Mouse (Mus musculus): ENCODE measurements at regions not wholly inside any gene's neighbourhood (a gene's known extent, or its start where the extent isn't known, plus 50 kb on each side); places are given as distances from the start of the nearest gene placed in this dataset.

DNA sequence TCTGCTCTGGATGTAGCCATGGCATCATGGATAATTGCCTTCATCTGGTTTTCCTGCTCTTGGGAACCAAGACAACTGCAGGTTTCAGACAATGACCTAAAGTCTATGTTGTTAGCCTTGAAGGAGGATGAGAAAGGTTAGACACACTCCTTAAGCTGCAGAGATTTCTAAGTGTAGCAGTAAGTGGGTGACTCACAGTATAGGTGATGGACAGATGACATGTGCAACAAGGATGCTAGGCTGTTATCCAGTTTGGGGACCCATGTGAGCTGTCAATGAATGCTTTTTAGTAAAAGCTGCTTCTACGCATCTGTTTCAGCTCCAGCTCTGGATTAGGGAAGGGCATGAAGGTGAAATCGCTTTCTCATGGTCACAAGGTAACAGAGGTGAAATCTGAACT is 1159.7 kb upstream of the A1bg start:
- Histone ChIP-seq H3K27me3 (ENCODE audit: control insufficient read depth, insufficient read depth, insufficient read length) (no peaks in the 10 kb centered on the region), H3K4me3 (no peak overlapping the region), H3K4me2 (ENCODE audit: low read depth) (no peak overlapping the region), H3K36me3 (ENCODE audit: control insufficient read depth, insufficient read depth) (no peaks in the 10 kb centered on the region), H3K79me2 (ENCODE audit: control insufficient read depth, insufficient read depth) (peaks cover 76% of the 10 kb centered on the region), H3ac (ENCODE audit: control insufficient read depth, insufficient read length) (no peak overlapping the region)
- TF ChIP-seq USF1 (IDR thresholded peaks at IDR 0.05; ENCODE audit: low read depth), result no peak
- TF ChIP-seq MYOD1 (IDR thresholded peaks at IDR 0.05; ENCODE audit: control insufficient read depth in 1 of 3, insufficient read length in 2 of 3, low read depth in 2 of 3), result peak; percentile 55 to 92 (median 80)
- no peak for TF ChIP-seq POLR2A (IDR thresholded peaks at IDR 0.05; ENCODE audit: insufficient read length, low read depth)
- TF ChIP-seq TCF12 (IDR thresholded peaks at IDR 0.05; ENCODE audit: insufficient read depth, poor library complexity, severe bottlenecking), result no peak

DNA sequence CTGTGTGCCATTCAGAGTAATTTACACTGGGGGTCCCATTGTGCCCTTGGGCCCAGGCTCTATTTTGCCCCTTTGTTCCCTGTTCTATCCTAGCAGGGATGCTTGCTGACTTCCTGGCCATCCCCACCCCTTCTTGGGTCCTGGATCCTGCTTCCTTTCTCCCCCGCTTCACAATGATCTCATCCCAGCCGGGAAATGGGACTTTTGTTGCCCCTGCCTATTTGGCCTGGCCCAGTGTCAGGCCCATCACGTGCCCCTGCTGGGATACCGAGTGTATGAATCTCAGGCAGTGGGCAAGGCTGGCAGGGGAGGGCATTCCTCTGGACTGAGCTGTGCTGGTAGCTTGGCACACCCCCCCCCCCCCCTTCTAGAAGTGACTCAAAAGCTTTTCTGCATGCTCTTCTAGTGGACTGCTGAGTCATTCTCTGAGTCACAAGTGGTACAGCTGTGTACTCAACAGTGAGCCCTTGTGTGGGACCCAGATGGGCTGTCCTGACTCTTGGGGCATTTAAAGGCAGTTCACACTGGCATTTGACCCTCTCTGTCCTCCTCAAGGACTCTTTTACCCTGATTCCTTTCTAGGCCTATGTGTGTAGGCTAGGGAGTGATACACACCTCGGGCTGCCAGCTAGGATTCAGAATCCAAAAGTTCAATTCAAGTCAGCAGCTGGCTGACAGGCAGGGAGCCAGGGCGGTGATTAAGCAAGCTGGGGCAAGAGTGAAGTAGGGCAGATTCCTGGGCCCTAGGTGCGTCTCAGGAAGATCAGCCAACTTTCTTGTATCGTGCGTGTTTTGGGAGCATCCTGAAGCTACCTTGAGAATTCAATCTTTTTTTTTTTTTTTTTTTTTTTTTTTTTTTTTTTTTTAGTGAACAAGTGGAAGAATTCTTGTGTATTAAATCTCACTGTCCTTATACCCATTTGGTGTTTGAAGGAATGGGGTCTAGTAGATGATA is 1156.6 kb upstream of the A1bg start:
- Histone ChIP-seq H3K36me3 (ENCODE audit: control insufficient read depth, insufficient read depth) (no peaks in the 10 kb centered on the region), H3K27me3 (ENCODE audit: control insufficient read depth, insufficient read depth, insufficient read length) (no peaks in the 10 kb centered on the region), H3K79me2 (ENCODE audit: control insufficient read depth, insufficient read depth) (peaks cover 73% of the 10 kb centered on the region), H3K4me2 (ENCODE audit: low read depth) (peak overlapping the region; percentile 73), H3ac (ENCODE audit: control insufficient read depth, insufficient read length) (no peak overlapping the region), H3K4me3 (no peak overlapping the region)
- peak; percentile 73 for TF ChIP-seq TCF12 (IDR thresholded peaks at IDR 0.05; ENCODE audit: insufficient read depth, poor library complexity, severe bottlenecking)
- TF ChIP-seq REST (IDR thresholded peaks at IDR 0.05; ENCODE audit: insufficient read depth, insufficient read length), result no peak
- TF ChIP-seq MAX (IDR thresholded peaks at IDR 0.05; ENCODE audit: low read depth), result peak; percentile 85
- peak; percentile 14 for TF ChIP-seq POLR2AphosphoS2 (IDR thresholded peaks at IDR 0.05; ENCODE audit: insufficient read length, low read depth)
- no peak for TF ChIP-seq TCF3 (IDR thresholded peaks at IDR 0.05; ENCODE audit: insufficient read length, low read depth)
- no peak for TF ChIP-seq POLR2A (IDR thresholded peaks at IDR 0.05; ENCODE audit: insufficient read length, low read depth)
- peak; percentile 6 for TF ChIP-seq SRF (IDR thresholded peaks at IDR 0.05; ENCODE audit: control insufficient read depth, insufficient read length, low read depth)
- TF ChIP-seq E2F4 (IDR thresholded peaks at IDR 0.05; ENCODE audit: insufficient read depth), result no peak
- peak; percentile 100 for TF ChIP-seq USF1 (IDR thresholded peaks at IDR 0.05; ENCODE audit: low read depth)
- TF ChIP-seq MYOG (IDR thresholded peaks at IDR 0.05; ENCODE audit: control insufficient read depth in 1 of 3, insufficient read depth in 1 of 3, insufficient read length in 2 of 3, low read depth in 2 of 3), result peak in 2 of 3 experiments; percentile 59 to 66
- TF ChIP-seq MYOD1 (IDR thresholded peaks at IDR 0.05; ENCODE audit: control insufficient read depth in 1 of 3, insufficient read length in 2 of 3, low read depth in 2 of 3), result peak; percentile 36 to 69 (median 67)
- TF ChIP-seq CEBPB (IDR thresholded peaks at IDR 0.05; ENCODE audit: insufficient read depth, poor library complexity, severe bottlenecking), result peak; percentile 83

DNA sequence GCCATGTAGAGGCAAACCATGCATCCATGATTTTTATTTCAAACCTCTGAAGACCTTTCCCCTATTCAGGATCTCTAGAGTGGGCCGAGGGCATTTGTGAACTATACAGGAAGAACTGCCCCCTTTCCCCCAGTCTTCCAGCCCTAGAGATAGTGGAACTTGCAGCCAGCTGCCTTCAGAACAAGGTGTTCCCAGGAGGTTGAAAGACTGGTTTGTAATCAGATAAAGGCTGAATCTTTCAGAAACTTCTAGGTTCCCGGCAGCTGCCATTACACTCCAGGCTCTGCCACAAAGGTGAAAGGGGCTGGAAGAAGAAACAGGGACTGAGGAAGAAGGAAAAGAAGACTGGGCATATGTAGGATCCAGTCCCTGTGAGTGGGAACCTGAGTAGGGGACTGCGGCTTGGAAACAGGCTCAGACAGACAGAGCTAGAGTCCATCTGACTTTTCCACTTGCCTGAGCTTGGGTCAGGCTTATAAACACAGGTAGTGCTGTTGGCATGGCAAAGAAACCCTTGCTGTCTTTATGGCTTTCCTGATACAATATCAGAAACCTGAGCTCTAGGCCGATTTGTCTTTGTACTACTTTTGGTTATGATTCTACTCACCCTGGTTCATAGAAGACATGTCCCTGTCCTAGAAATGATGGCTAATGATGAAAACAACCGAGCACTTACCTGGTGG is 1153.9 kb upstream of the A1bg start:
- peaks cover 10% of the 10 kb centered on the region for H3K36me3 ChIP-seq (ENCODE audit: control insufficient read depth, insufficient read depth)
- no peak for TF ChIP-seq MYOG (IDR thresholded peaks at IDR 0.05; ENCODE audit: control insufficient read depth in 1 of 3, insufficient read depth in 1 of 3, insufficient read length in 2 of 3, low read depth in 2 of 3)
- no peak for TF ChIP-seq SRF (IDR thresholded peaks at IDR 0.05; ENCODE audit: control insufficient read depth, insufficient read length, low read depth)
- no peak for TF ChIP-seq POLR2AphosphoS2 (IDR thresholded peaks at IDR 0.05; ENCODE audit: insufficient read length, low read depth)
- no peak for TF ChIP-seq TCF12 (IDR thresholded peaks at IDR 0.05; ENCODE audit: insufficient read depth, poor library complexity, severe bottlenecking)
- no peak for TF ChIP-seq CEBPB (IDR thresholded peaks at IDR 0.05; ENCODE audit: insufficient read depth, poor library complexity, severe bottlenecking)
- TF ChIP-seq USF1 (IDR thresholded peaks at IDR 0.05; ENCODE audit: low read depth), result no peak
- no peak for TF ChIP-seq TCF3 (IDR thresholded peaks at IDR 0.05; ENCODE audit: insufficient read length, low read depth)
- TF ChIP-seq REST (IDR thresholded peaks at IDR 0.05; ENCODE audit: insufficient read depth, insufficient read length), result no peak
- no peak for TF ChIP-seq POLR2A (IDR thresholded peaks at IDR 0.05; ENCODE audit: insufficient read length, low read depth)
- TF ChIP-seq MYOD1 (IDR thresholded peaks at IDR 0.05; ENCODE audit: control insufficient read depth in 1 of 3, insufficient read length in 2 of 3, low read depth in 2 of 3), result no peak
- TF ChIP-seq MAX (IDR thresholded peaks at IDR 0.05; ENCODE audit: low read depth), result no peak
- TF ChIP-seq E2F4 (IDR thresholded peaks at IDR 0.05; ENCODE audit: insufficient read depth), result no peak
- no peak overlapping the region for H3K4me2 ChIP-seq (ENCODE audit: low read depth)
- H3K79me2 ChIP-seq (ENCODE audit: control insufficient read depth, insufficient read depth), result peaks cover 73% of the 10 kb centered on the region
- no peak overlapping the region for H3K4me3 ChIP-seq
- no peak overlapping the region for H3ac ChIP-seq (ENCODE audit: control insufficient read depth, insufficient read length)
- no peaks in the 10 kb centered on the region for H3K27me3 ChIP-seq (ENCODE audit: control insufficient read depth, insufficient read depth, insufficient read length)

DNA sequence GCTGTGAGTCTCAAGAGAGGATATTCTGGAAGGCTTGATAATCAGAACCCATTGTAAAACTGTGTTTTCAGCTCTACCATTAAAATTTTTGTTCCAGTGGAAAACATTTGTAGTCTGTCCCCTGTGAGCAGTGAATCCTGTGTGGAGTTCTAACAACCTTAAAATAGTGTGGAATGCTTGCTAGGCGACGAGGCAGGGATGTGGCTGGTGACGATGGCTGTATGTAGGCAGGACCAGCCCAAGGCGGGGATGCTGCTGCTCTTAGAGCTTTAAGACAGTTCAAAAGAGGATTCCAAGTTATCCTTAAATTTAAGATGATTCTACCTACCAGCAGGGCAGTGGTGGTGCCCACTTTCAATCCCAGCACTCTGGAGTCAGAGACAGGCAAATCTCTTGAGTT is 1151.9 kb upstream of the A1bg start:
- H3K4me3 ChIP-seq, result no peak overlapping the region
- peaks cover 67% of the 10 kb centered on the region for H3K79me2 ChIP-seq (ENCODE audit: control insufficient read depth, insufficient read depth)
- no peaks in the 10 kb centered on the region for H3K27me3 ChIP-seq (ENCODE audit: control insufficient read depth, insufficient read depth, insufficient read length)
- peaks cover 10% of the 10 kb centered on the region for H3K36me3 ChIP-seq (ENCODE audit: control insufficient read depth, insufficient read depth)
- no peak for TF ChIP-seq POLR2AphosphoS2 (IDR thresholded peaks at IDR 0.05; ENCODE audit: insufficient read length, low read depth)
- H3ac ChIP-seq (ENCODE audit: control insufficient read depth, insufficient read length), result no peak overlapping the region
- no peak overlapping the region for H3K4me2 ChIP-seq (ENCODE audit: low read depth)

DNA sequence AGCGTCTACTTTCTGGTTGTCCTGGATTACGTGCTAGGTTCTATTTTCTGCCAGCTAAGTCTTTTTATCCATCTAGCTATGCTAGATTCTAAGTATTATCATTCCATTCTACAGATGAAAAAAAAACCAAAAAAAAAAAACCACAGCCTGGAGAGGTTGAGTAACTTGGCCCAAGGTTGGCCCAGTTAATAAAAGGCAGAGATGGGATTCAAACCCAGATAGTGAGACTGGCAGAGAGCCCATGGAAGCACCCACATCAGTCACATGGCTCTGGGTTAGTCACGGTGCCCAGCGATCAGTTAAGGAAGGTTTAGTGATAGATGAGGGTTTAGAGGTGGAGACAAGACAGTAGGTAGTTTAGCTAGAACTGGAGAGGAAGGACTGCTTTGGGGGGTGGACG is 1150.8 kb upstream of the A1bg start:
- H3K27me3 ChIP-seq (ENCODE audit: control insufficient read depth, insufficient read depth, insufficient read length), result no peaks in the 10 kb centered on the region
- no peak overlapping the region for H3ac ChIP-seq (ENCODE audit: control insufficient read depth, insufficient read length)
- TF ChIP-seq TCF12 (IDR thresholded peaks at IDR 0.05; ENCODE audit: insufficient read depth, poor library complexity, severe bottlenecking) (no peak), USF1 (IDR thresholded peaks at IDR 0.05; ENCODE audit: low read depth) (peak; percentile 59)
- H3K4me3 ChIP-seq, result no peak overlapping the region
- no peak overlapping the region for H3K4me2 ChIP-seq (ENCODE audit: low read depth)
- H3K79me2 ChIP-seq (ENCODE audit: control insufficient read depth, insufficient read depth), result peaks cover 78% of the 10 kb centered on the region
- H3K36me3 ChIP-seq (ENCODE audit: control insufficient read depth, insufficient read depth), result peaks cover 10% of the 10 kb centered on the region
